Mouse (Mus musculus) liver, embryonic 12.5 days (tissue): ENCODE data around the gene Cog1. TPM values are rescaled to one million over a fixed set of nuclear protein-coding genes. Genes with fewer than 3 reads are reported as not detected.

Experiments
- ATAC-seq: fragments of 200-750 bp; cut with Nextera tagmentation; 2 replicates; pipeline ENCODE4 v1.8.0; 2017; ENCODE audit warnings: moderate number of reproducible peaks, mild to moderate bottlenecking, moderate library complexity
- H3K27ac ChIP-seq: fragments of 300-500 bp; sonication (generic); 2 replicates; pipeline ENCODE4 v1.5.1; 2016; ENCODE audit warnings: mild to moderate bottlenecking
- H3K27me3 ChIP-seq: fragments of 300-500 bp; sonication (generic); replicated peaks from 2 replicates; pipeline ENCODE4 v1.6.1; 2016; ENCODE audit warnings: mild to moderate bottlenecking, moderate library complexity
- H3K36me3 ChIP-seq: fragments of 300-500 bp; sonication (generic); 2 replicates; pipeline ENCODE4 v1.6.1; 2016; ENCODE audit warnings: mild to moderate bottlenecking, moderate library complexity
- H3K4me1 ChIP-seq: fragments of 300-500 bp; sonication (generic); 2 replicates; pipeline ENCODE4 v1.6.1; 2016
- H3K4me2 ChIP-seq: fragments of 300-500 bp; sonication (generic); 2 replicates; pipeline ENCODE4 v1.6.1; 2016; ENCODE audit warnings: mild to moderate bottlenecking, moderate library complexity
- H3K4me3 ChIP-seq: fragments of 300-500 bp; sonication (generic); 2 replicates; pipeline ENCODE4 v1.5.1; 2016; ENCODE audit warnings: mild to moderate bottlenecking, moderate library complexity
- H3K9ac ChIP-seq: fragments of 300-500 bp; sonication (generic); 2 replicates; pipeline ENCODE4 v1.6.1; 2016; ENCODE audit warnings: mild to moderate bottlenecking, moderate library complexity
- H3K9me3 ChIP-seq: fragments of 300-500 bp; sonication (generic); replicated peaks from 2 replicates; pipeline ENCODE4 v1.6.1; 2016; ENCODE audit warnings: mild to moderate bottlenecking, moderate library complexity
- WGBS: fragments of 180-500 bp; shearing (Covaris S2); methylation state at CpG from one replicate; pipeline ENCODE4 v1.1.7; 2016; ENCODE audit not compliant: insufficient replicate concordance; 5-methylcytosine and 5-hydroxymethylcytosine counted together
- polyA plus RNA-seq: library from polyadenylated mRNA; unstranded; fragments of >200 nt; fragmentation: Nextera tagmentation; extraction: Ambion mirVana; gene quantifications from 2 replicates; pipeline ENCODE4 v1.2.1, GENCODE M21; 2016

Gene Cog1
- polyA plus RNA-seq, result 19.4 and 21.7 TPM in 2 replicates

- Histone ChIP-seq H3K9ac (peak within 1 kb of the TSS; percentile 94), H3K4me3 (peak within 1 kb of the TSS; percentile 95), H3K4me2 (peak within 1 kb of the TSS; percentile 89), H3K4me1 (peaks cover 33% of the 10 kb centered on the region), H3K9me3 (no peaks in the 10 kb centered on the region), H3K27ac (peak within 1 kb of the TSS; percentile 90), H3K27me3 (peaks cover 11% of the 10 kb centered on the region), H3K36me3 (peaks cover 24% of the 10 kb centered on the region)
- ATAC-seq, result peak; percentile 4; the same call in 1 of the 2 replicates
- 31% methylated on average over 26 of the region's 26 CpGs for WGBS
Measured at GRCm38 (mm10) chr11:113648690-113649352, at the start of gene Cog1. Gene Cog1 (plus strand): TSS chr11:113649169.

DNA sequence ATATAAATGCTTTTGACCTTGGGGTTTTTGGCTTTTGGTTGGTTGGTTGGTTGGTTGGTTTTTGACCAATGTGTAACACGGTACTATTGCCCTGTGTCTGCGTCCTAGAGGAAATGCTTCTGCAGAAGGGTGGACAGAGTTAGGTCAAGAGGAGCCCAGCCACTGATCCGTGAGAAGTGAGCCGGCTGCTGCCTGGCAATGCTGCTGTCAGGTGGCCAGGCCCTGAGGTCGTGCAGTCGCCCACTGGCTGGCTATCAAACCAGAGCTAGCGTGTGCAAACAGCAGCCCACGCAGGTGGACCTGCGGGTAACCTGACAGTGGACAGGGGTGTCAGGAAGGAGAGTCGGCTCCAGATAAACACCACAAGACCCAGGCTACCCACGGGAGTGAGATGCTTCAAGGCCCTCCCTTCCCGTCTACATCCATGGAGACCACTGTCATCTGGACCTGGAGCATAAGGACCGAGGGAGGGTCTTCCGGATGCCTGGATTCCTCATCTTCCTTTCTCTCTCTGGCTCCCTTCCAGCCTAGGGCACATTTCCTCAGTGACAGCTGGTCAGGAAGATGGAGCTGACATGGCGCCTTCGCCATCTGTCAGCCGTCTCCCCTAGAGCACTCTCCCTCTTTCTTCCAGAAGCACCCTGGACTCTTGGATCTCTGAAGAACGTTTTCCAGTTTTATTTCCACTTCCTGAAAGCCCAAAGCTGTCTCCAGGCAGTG, 48.3 kb upstream of the Cog1 start:
- ATAC-seq, result no peak
- H3K36me3 ChIP-seq, result no peaks in the 10 kb centered on the region
- no peaks in the 10 kb centered on the region for H3K9me3 ChIP-seq
- no peaks in the 10 kb centered on the region for H3K27me3 ChIP-seq
- H3K4me1 ChIP-seq, result no peaks in the 10 kb centered on the region
- WGBS, result 68% methylated on average over 18 of the region's 18 CpGs
- H3K9ac ChIP-seq, result no peak overlapping the region
- H3K4me3 ChIP-seq, result no peak overlapping the region
- no peak overlapping the region for H3K27ac ChIP-seq
- no peak overlapping the region for H3K4me2 ChIP-seq

GRCm38 (mm10) chr11:113601616-113602343, 47.2 kb upstream of the Cog1 start:
- no peaks in the 10 kb centered on the region for H3K36me3 ChIP-seq
- H3K9ac ChIP-seq, result no peak overlapping the region
- no peak overlapping the region for H3K27ac ChIP-seq
- H3K9me3 ChIP-seq, result no peaks in the 10 kb centered on the region
- no peaks in the 10 kb centered on the region for H3K4me1 ChIP-seq
- H3K27me3 ChIP-seq, result no peaks in the 10 kb centered on the region
- 64% methylated on average over 12 of the region's 12 CpGs for WGBS
- H3K4me2 ChIP-seq, result no peak overlapping the region
- H3K4me3 ChIP-seq, result no peak overlapping the region
- ATAC-seq, result no peak

DNA sequence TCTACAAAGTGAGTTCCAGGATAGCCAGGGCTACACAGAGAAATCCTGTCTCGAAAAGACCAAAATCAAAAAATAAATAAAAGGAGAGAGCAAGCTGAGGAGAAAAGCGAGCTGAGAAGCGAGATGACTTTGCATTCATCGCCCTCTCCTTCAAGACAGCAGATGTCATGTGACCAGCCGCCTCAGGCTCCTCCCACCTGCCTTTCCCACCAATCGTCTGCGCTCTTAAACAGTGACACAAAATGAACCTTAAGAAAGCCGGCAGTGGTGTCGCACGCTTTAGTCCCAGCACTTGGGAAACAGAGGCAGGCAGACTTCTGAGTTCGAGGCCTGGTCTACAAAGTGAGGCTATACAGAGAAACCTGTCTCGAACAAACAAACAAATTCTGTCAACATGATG, 41.4 kb upstream of the Cog1 start:
- Histone ChIP-seq H3K27ac (no peak overlapping the region), H3K27me3 (no peaks in the 10 kb centered on the region), H3K4me2 (no peak overlapping the region), H3K4me1 (peaks cover 12% of the 10 kb centered on the region), H3K9me3 (no peaks in the 10 kb centered on the region), H3K36me3 (no peaks in the 10 kb centered on the region), H3K4me3 (no peak overlapping the region), H3K9ac (no peak overlapping the region)
- ATAC-seq, result no peak
- 86% methylated on average over 12 of the region's 12 CpGs for WGBS

GRCm38 (mm10) chr11:113609581-113609980, 39.4 kb upstream of the Cog1 start:
- Histone ChIP-seq H3K36me3 (no peaks in the 10 kb centered on the region), H3K27ac (no peak overlapping the region), H3K4me2 (no peak overlapping the region), H3K27me3 (no peaks in the 10 kb centered on the region), H3K4me1 (peaks cover 12% of the 10 kb centered on the region), H3K9me3 (no peaks in the 10 kb centered on the region), H3K9ac (no peak overlapping the region), H3K4me3 (no peak overlapping the region)
- 58% methylated on average over 5 of the region's 5 CpGs for WGBS
- no peak for ATAC-seq

GRCm38 (mm10) chr11:113610266-113610665, 38.7 kb upstream of the Cog1 start:
- H3K36me3 ChIP-seq, result no peaks in the 10 kb centered on the region
- H3K9me3 ChIP-seq, result no peaks in the 10 kb centered on the region
- no peak overlapping the region for H3K4me2 ChIP-seq
- H3K27me3 ChIP-seq, result no peaks in the 10 kb centered on the region
- H3K27ac ChIP-seq, result no peak overlapping the region
- no peak overlapping the region for H3K4me3 ChIP-seq
- no peak overlapping the region for H3K9ac ChIP-seq
- peaks cover 12% of the 10 kb centered on the region for H3K4me1 ChIP-seq
- ATAC-seq, result no peak
- WGBS, result 52% methylated on average over 5 of the region's 5 CpGs

DNA sequence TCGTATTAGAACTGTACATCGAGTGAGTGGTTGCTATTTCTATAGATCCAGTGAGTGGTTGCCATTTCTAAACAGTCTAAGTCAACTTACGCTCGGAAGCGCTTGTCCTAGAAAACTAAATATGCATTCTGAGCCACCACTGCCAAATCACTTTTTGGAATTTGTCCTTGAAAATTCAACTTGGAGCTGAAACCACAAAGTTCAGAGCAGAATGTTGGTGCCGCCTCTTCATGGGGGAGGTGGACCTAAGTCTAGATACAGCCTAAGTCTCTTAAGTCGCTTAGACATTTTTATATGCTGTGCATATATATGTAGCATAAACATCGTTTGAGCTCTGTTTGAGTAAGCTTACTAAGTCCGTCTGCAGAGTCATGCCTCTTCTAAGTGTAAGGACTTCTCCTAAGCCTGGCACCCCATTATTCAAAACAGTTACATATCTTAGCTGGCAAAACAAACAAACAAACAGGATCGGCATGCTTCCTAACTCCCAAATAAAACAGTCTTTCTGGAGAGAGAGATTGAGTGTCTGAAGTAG, 37.8 kb upstream of the Cog1 start:
- no peak overlapping the region for H3K9ac ChIP-seq
- peak overlapping the region; percentile 41; the same call in 1 of the 2 replicates for H3K4me2 ChIP-seq
- ATAC-seq, result no peak
- no peaks in the 10 kb centered on the region for H3K9me3 ChIP-seq
- no peaks in the 10 kb centered on the region for H3K36me3 ChIP-seq
- H3K4me3 ChIP-seq, result no peak overlapping the region
- 0 out of 2 replicates have a peak, but pooled peaks cover 6% of the 10 kb centered on the region for H3K27me3 ChIP-seq
- H3K27ac ChIP-seq, result peak overlapping the region; percentile 3; the same call in 1 of the 2 replicates
- 72% methylated on average over 10 of the region's 10 CpGs for WGBS
- peaks cover 12% of the 10 kb centered on the region for H3K4me1 ChIP-seq

DNA sequence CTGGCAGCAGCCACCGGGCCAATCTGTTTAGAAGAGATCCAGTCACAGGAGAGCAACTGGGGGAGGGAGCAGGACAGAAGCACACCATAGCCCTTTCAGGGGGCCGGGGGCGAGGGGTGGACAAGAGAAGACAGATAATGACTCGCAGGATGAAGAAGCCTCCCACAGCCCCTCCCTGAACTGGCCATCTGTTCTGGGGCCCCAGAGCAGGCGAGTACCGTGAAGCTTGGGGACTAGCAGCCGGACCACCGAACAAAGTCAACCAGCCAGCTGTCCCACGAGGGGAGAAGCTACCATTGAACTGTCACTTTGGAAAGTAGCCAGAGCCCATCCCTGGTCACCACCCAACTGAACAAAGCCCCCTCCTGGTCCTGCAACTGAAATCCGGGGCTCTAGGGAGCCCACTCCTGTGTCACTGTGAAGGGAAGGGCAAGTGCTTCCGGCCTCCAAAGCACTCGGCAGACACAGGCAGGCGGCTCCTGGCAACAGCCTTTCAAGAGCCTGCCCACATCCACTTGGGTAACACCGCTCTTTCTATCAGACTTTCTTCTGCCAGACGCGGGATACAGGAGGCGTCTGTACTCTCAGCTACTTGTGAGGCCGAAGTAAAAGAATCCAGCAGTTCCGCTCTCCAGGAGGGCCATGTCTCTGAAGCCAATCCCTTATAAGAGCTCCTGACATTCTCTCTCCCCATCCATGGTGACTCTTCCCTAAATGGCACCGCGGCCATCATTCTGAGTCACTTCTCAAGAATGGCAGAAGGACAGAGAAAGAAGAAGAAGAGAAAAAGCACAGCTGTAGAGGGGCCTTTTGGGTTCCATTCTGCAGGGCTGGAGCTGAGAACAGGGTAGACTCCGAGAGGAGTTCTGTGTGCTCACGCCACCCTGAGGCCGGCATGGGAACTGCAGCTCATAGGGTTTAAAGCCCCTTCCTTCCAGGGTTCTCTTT, 37.0 kb upstream of the Cog1 start:
- Histone ChIP-seq H3K4me3 (no peak overlapping the region), H3K27me3 (0 out of 2 replicates have a peak, but pooled peaks cover 6% of the 10 kb centered on the region), H3K36me3 (no peaks in the 10 kb centered on the region), H3K9ac (no peak overlapping the region), H3K4me2 (peak overlapping the region; percentile 41), H3K9me3 (no peaks in the 10 kb centered on the region), H3K27ac (peak overlapping the region; percentile 3; the same call in 1 of the 2 replicates), H3K4me1 (peaks cover 12% of the 10 kb centered on the region)
- ATAC-seq, result peak; percentile 42; the same call in 1 of the 2 replicates
- 20% methylated on average over 24 of the region's 24 CpGs for WGBS

GRCm38 (mm10) chr11:113614476-113614875, 34.5 kb upstream of the Cog1 start:
- Histone ChIP-seq H3K4me3 (no peak overlapping the region), H3K4me1 (peaks cover 31% of the 10 kb centered on the region), H3K9me3 (no peaks in the 10 kb centered on the region), H3K9ac (no peak overlapping the region), H3K27ac (no peak overlapping the region), H3K36me3 (no peaks in the 10 kb centered on the region), H3K4me2 (no peak overlapping the region), H3K27me3 (peaks cover 26% of the 10 kb centered on the region)
- ATAC-seq, result no peak
- 30% methylated on average over 6 of the region's 6 CpGs for WGBS

DNA sequence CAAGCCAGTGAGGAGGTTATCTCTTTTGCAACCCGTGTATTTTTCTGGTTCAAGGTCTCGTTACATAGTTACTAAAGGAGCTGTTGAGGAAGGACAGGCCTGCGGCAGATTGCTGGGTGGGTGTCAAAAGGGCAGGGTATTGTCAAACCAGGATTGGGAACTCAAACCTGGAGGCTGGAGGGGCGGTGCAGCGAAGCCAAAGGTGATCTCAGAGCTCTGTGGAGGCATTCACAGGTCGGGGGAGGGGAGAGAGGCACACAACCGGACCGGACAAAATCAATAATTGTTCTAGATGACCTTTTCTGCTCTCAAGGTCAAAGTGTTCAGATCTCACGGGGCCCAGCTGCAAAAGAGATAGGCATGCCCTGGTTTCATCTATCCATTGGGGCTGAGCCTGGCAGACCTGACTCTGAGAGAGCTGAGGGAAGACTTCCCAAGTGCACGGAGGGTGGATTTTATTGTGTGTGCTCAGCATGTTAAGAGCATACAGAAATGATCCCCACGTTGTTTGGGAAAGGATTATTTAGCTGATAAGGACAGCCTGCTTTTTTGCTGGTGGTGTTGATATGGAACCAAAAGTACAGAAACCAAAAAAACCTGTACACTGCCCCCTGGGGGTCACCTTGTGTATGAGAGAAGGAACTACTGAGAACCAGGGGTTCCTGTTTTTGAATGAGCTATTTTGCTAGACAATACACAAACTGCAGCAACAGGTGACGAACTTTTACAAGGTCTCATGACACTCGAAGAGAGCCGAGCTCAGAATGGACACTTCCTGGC, 31.6 kb upstream of the Cog1 start:
- H3K9ac ChIP-seq, result no peak overlapping the region
- WGBS, result 39% methylated on average over 14 of the region's 14 CpGs
- H3K4me2 ChIP-seq, result 0 out of 2 replicates have a peak overlapping the region, but pooled peaks have one; percentile 13
- no peaks in the 10 kb centered on the region for H3K36me3 ChIP-seq
- H3K27me3 ChIP-seq, result peaks cover 53% of the 10 kb centered on the region
- H3K9me3 ChIP-seq, result no peaks in the 10 kb centered on the region
- H3K27ac ChIP-seq, result peak overlapping the region; percentile 36; the same call in 1 of the 2 replicates
- H3K4me1 ChIP-seq, result peaks cover 23% of the 10 kb centered on the region
- ATAC-seq, result peak; percentile 64
- no peak overlapping the region for H3K4me3 ChIP-seq
